Mouse (Mus musculus): Measurements from ENCODE around the gene Herc1. TPM values are rescaled to one million over a fixed set of nuclear protein-coding genes. Genes with fewer than 3 reads are reported as not detected.
"Not testable (repeated sequence)": the region's sequence is repeated elsewhere in the genome, so short reads cannot be mapped to it uniquely, and the experiment has no call there.

Herc1 gene
- total RNA-seq, 2 experiments from 2014 or later = 35.1 to 35.4 TPM

- DNase-seq (ENCODE audit: low spot score in 2 of 2) = no peak
These were observed 2.7 kb upstream of the Herc1 start for GRCm38 (mm10) chr9:66347405-66348035.

DNA sequence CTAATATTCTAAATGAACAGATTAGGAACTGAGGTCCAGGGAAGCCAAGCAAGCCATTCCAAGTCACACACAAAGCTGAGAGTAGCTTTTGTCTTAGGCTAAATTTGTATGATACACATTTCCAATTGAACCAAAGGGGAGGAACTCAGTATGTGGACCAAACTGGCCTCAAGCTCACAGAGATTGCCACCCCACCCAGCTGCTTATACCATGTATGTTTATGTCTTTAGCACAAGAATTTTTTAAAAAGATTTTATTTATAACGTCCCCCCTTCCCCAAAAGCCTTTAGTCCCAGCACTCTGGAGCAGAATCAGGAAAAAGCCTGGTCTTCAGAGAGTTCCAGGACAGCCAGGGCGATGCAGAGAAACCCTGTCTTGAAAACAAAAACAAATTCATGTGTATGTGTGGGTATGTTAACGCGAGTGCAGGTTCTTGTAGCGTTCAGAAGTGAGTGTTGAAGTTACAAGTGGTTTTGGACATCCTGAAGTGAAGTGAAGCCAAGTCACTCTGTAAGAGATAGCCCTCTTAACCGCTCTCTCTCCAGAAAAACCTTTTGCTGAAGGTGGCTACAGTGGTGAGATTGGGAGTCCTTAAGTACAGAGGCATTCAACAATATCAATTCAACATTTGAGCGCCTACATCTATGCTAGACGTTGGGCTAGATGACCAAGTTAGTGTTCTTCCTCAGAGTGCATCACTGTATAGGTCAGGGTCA lies 948 bp upstream of the Herc1 start:
- DNase-seq (ENCODE audit: low spot score in 2 of 2) = no peak

DNA sequence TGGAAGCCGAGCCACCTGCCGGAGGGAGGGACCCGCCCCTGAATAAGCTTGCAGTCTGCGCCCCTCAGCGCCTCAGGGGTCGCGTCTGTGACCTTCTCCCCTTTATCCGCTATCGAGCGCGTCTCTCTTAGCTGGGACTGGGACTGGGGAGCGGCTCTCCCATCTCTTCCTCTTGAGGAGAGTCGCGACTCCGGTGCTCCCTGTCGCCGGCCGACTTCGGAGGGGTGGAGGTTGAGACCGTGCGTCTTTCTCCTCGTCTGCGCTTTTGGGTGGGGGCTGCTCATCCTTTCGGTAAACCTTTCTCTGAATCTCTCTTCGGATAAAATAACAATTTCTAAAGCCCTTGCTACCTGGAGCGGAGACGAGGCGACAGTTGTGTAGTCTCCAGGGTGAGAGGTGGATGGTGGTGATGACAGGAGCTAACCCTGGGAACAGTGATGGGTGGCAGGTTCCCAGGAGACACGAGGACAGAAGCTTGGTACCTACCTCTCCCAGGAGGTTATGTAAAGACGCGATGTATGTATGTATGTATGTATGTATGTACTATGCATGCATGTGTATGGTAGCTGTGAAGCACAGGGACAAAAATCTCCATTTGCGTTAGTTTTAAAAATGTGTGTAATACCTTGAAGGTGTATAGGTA lies 659 bp downstream of the Herc1 start:
- no peak for DNase-seq (ENCODE audit: low spot score in 2 of 2)

- DNase-seq (ENCODE audit: low spot score in 2 of 2) = no peak
These were observed 2.5 kb downstream of the Herc1 start for GRCm38 (mm10) chr9:66352704-66353103.

GRCm38 (mm10) chr9:66359135-66359534 lies 8.9 kb downstream of the Herc1 start:
- no peak for DNase-seq (ENCODE audit: low spot score in 2 of 2)

DNA sequence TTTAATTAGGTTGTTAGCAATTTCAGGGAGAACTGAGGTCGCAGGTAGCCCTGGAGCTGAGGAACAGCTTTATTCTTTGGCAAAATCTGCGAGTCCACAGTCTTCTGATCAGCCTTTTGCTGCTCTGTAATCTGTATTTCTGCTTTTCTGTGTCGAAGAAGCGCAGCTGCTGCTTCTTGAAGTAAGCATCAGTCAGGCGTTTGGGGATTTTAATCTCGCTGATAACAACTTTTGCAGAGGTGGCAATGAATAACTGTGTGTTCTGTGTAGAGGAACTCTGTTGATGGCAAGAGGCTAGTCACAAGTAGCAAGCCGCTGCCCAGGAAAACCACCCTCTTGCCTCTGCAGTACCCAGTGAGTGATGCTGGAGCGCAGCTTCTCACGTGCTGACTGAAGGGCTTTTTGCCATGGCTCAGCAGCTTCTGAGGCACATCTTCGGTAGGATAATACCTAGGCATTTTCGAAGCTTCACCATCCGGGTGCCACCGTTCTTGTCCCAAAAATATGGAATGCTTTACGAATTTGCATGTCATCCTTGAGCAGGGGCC lies 10.0 kb downstream of the Herc1 start:
- DNase-seq (ENCODE audit: low spot score in 2 of 2) = no peak

GRCm38 (mm10) chr9:66368890-66369433 lies 18.7 kb downstream of the Herc1 start:
- no peak for DNase-seq (ENCODE audit: low spot score in 2 of 2)

GRCm38 (mm10) chr9:66370334-66370733 lies 20.1 kb downstream of the Herc1 start:
- DNase-seq (ENCODE audit: low spot score in 2 of 2) = no peak

DNA sequence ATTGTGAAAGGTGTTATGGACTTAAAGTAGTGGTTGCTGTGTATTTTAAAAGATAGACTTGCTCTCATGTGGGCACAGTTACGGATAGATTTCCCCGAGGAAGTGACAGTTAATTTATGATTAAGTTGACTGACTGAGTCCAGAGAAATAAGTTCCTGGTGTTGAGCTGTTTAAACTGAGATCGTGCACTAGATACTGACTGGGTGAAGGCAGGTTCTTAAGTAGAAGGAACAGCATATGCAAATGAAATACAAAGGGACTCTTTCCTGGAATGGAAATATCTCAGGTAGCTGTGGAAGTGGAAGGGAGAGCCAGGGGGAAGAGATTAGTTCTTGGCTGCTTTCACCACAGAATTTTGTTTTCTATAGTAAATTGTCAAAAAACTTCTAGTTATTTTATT lies 20.6 kb downstream of the Herc1 start:
- DNase-seq (ENCODE audit: low spot score in 2 of 2) = no peak

- DNase-seq (ENCODE audit: low spot score in 2 of 2) = no peak
These were observed 23.2 kb downstream of the Herc1 start for GRCm38 (mm10) chr9:66373432-66373831.

DNA sequence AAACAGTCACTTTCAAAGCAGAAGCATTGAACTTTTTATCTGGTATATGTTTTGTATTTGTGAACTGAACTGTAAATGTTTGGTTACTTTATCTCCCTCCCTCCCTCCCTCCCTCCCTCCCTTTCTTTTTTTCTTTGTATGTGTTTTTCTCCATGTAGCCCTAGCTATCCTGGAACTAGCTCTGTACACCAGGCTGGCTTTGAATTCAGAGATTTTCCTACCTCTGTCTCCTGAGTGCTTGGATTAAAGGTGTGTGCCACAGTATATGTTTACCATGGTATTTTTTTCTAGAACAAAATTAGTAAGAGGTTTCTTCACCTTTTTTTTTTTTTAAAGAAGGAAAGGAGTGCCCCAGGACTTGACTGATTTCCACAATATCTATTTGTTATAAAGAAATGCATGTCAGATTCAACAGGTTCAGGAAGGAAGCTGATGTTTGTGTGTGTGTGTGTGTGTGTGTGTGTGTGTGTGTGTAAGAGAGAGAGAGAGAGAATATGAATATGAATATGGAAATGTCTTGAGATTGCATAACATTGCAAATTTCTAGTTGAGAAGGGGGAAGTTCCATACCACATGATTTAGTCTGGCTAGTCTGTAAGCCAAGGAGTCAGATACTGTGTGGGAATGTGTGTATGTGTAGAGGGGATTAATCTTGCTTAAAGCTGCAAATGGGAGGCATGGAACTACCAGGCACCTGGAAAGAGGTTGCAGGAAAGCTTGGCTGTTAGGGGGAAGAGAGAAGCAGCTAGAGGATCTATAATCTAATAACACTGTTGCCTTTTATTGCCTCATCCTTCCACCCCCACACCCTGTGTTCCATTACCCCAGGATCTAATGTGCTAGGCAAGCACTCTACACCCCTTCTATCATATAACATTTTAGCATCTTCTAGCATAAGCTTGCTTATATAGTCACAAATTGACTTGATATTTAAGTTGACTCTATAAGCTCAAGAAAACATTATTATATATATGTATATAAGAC lies 24.5 kb downstream of the Herc1 start:
- DNase-seq (ENCODE audit: low spot score in 2 of 2) = no peak

DNA sequence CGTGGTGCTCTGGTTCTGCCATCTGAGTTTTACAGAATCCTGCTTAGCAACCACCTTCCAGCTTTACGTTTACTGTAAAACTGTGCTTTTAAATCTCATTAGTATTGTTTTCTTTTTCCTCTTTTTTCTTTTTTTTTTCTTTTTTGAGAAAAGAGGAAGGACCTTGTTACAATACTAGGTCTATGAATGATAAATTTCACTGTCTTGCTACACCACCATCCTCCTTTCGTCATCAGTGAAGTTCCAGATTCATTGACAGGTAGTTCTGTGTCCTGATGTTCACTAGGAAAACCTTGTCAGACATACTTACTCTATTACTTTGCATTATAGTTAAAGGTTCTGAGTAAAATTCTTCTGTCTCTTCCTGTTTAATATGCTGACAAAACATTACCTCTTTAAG lies 33.2 kb downstream of the Herc1 start:
- no peak for DNase-seq (ENCODE audit: low spot score in 2 of 2)

DNA sequence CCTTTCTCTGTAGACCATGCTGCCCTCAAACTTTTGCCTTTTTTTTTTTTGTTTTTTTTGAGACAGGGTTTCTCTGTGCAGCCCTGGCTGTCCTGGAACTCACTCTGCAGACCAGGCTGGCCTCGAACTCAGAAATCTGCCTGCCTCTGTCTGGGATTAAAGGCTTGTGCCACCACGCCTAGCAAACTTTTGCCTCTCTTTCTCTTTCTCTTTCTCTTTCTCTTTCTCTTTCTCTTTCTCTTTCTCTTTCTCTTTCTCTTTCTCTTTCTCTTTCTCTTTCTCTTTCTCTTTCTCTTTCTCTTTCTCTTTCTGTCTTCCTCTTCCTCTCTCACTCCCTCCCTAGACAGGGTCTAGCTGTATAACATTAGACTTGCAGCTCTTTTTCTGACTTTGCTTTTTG lies 40.1 kb downstream of the Herc1 start:
- DNase-seq (ENCODE audit: low spot score in 2 of 2) = not testable (repeated sequence)

DNA sequence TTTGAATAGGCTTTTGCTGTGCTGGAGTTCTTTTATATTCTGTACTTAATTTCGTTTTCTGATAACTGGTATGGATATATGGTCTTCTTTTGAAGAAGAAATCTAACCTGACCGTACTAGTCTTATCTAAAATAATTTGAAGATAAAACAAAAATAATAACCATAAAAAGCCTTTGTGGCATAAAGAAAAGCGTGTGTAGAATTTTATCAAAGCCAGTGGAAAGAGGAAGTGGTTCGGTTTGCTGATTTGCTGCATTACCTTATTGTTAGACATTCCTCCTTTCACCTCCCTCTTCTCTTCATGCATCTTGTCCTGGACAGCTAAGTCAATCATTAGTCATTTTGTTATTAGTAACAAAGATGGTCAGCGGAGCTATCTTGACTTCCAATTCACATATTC lies 43.1 kb downstream of the Herc1 start:
- DNase-seq (ENCODE audit: low spot score in 2 of 2) = no peak

DNA sequence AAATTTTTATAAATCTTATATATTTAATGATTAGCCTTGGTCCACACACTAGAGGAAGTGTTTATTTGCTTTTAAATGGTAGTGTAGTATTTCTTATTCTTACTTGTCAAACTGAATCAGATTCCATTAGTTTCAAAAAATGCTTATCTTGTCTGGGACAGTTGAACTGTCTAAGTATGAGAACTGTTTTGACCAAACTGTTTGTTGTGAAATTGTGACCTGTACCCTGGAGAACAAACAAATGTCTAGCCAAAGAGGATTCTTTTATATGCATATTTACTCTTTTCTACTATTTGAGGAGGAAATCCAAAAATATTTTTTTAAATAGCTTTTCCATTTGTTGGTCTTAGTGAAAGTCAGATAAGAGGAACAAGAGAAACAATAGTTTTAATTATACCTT lies 73.2 kb downstream of the Herc1 start:
- DNase-seq (ENCODE audit: low spot score in 2 of 2) = no peak

GRCm38 (mm10) chr9:66440007-66440406 lies 89.8 kb downstream of the Herc1 start:
- DNase-seq (ENCODE audit: low spot score in 2 of 2) = no peak

GRCm38 (mm10) chr9:66448253-66448652 lies 98.0 kb downstream of the Herc1 start:
- DNase-seq (ENCODE audit: low spot score in 2 of 2) = no peak

- no peak for DNase-seq (ENCODE audit: low spot score in 2 of 2)
These were observed 114.8 kb downstream of the Herc1 start for GRCm38 (mm10) chr9:66465087-66465486.

DNA sequence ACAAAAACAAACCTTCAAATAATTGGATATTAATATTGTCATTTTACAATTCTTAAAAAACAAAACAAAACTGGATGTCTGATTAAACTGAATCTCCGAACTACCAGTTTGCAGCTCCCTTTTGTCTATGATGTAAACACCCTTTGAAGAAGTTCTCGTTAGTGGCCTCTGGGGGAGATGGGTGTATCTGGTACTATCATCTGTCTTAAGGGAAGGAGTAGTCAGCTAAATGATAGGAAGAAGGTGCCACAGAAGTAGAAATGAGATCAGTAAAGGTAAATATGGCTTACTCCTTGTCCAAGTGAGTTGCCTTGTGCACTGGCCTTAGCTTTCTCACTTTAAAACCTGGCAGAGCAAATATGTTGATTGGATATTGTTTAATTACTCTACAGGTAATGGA lies 127.5 kb downstream of the Herc1 start:
- DNase-seq (ENCODE audit: low spot score in 2 of 2) = no peak

DNA sequence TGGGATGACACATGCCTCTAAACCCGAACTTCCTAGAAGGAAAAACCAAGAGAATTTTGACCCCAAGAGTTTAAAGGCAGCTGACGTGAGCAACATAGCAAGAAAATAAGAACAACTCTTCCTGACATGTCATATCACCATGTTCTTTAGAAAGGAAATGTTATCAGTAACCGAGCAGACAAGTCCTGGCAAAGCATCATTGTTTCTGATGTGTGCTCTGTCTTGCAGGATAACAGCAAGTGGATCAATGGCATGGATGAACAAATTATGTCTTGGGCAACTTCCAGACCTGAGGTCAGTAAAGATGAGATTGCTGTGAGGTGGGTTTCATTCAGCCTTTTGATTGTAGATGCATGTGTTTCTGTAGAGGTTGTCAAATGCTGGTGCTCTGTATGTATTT lies 133.2 kb downstream of the Herc1 start:
- DNase-seq (ENCODE audit: low spot score in 2 of 2) = no peak

- DNase-seq (ENCODE audit: low spot score in 2 of 2) = no peak
These were observed 138.5 kb downstream of the Herc1 start for GRCm38 (mm10) chr9:66488786-66489185.

Data from adrenal gland, adult 18-20 months (tissue).